Mouse (Mus musculus): Measurements from ENCODE around the gene Klf2.

- no peak for TF ChIP-seq CTCF (IDR thresholded peaks at IDR 0.05; ENCODE audit: low read depth, low read length)
- TF ChIP-seq TAL1 (conservative IDR thresholded peaks at IDR 0.05; ENCODE audit: low read depth, low read length): no peak
- no peak for TF ChIP-seq GATA2 (IDR thresholded peaks at IDR 0.05; ENCODE audit: borderline replicate concordance, low read depth, low read length)
- TF ChIP-seq POLR2AphosphoS5 (IDR thresholded peaks at IDR 0.05; ENCODE audit: insufficient replicate concordance, low read depth, low read length): no peak
Measured at GRCm38 (mm10) chr8:72312926-72313518, 5.8 kb upstream of the Klf2 start.

Measured in G1E (cell line).